Mouse (Mus musculus): ENCODE data around the gene Cdc14b.

DNA sequence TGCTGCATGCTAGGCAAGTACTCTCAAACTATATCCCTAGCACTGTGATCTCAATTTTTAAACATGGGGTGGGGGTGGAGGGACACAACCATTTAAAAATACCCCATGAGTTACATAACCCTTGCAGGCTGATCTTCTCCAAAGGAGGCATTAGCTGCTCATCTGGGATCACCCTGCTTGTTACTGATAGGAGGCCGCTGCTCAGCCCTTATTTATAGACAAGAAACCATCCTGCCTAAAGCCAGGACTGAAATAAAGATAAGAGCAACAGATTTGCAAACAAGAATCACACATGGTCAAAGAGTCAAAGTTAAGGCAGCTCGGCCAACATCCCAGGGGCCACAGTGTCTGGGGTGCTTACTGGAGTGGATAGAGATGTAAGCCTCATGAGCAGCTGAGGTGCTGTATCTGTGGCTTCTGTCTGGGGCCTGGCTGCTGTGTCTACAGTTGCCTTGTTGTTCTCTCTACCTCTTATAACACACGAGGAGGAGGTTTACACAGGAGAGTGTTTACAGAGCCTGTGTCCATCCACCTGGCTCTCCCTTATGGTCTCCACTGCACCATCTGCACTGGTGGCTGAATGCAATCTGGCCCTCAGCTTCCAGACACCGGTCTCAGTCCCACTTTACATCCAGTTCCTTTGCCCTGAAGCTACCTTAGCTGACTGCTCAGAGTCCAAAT is 38.0 kb downstream of the Cdc14b start:
- TF ChIP-seq CTCF (IDR thresholded peaks at IDR 0.05; ENCODE audit: extremely low read depth, insufficient read length, insufficient replicate concordance, low read depth, low read length) (no peak), POLR2A (IDR thresholded peaks at IDR 0.05; ENCODE audit: low read depth, low read length) (no peak)
